Mouse (Mus musculus) adrenal gland, adult (tissue): ENCODE results near the gene Syne2.
A peak's percentile ranks its signal among the peaks of the same experiment; 100 is the strongest.
"Not testable (repeated sequence)": the region's sequence is repeated elsewhere in the genome, so short reads cannot be mapped to it uniquely, and the experiment has no call there.

Experiments used
- DNase-seq, 2 experiments: peaks; one replicate each; pipeline ENCODE4 v3.0.0; 2022 to 2023; ENCODE audit warnings: low spot score in 1 of 2; ENCODE audit not compliant: inconsistent age in 2 of 2

The Syne2 gene

GRCm38 (mm10) chr12:76092789-76093466 lies 275.0 kb downstream of the Syne2 start:
- DNase-seq, result no peak

DNA sequence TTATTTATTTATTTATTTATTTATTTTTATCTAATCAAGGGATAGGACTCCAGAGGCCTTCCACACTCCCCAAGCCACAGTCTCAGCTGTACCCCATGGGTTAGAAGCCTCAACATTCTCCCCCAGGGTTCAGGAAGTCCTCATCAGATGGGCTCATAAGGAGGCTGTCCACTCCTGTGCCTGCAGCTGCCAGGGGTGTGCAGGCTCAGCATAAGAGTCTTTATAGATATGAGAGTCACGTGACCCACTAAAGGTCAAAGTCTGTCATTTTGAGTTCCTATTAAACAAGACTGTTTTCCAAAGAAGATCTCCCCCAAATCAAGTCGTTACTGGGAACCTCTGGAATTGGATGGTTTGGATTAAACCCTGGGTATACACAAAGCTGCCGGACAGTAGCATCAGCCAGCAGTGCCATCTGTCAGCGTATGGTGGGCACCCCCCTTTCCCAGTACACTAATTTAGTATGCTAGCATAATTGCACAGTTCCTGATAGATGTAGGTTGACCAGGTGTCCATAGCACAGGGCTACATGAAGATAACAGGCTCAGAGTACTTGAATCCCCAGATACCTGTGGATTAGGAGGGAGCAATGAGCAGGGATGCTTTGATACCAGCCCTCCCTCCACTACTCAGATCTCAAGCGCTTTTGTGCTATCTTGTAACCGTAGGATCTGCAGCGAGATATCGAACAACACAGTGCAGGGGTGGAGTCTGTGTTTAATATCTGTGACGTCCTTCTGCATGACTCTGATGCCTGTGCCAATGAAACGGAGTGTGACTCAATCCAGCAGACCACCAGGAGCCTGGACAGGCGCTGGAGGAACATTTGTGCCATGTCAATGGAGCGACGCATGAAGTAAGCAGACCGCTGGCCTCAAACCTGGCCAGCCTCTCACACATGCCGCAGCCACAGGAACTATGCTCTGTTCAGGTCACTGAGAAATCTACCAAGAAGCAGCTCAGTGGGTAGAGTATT lies 276.0 kb downstream of the Syne2 start:
- DNase-seq, result no peak

DNA sequence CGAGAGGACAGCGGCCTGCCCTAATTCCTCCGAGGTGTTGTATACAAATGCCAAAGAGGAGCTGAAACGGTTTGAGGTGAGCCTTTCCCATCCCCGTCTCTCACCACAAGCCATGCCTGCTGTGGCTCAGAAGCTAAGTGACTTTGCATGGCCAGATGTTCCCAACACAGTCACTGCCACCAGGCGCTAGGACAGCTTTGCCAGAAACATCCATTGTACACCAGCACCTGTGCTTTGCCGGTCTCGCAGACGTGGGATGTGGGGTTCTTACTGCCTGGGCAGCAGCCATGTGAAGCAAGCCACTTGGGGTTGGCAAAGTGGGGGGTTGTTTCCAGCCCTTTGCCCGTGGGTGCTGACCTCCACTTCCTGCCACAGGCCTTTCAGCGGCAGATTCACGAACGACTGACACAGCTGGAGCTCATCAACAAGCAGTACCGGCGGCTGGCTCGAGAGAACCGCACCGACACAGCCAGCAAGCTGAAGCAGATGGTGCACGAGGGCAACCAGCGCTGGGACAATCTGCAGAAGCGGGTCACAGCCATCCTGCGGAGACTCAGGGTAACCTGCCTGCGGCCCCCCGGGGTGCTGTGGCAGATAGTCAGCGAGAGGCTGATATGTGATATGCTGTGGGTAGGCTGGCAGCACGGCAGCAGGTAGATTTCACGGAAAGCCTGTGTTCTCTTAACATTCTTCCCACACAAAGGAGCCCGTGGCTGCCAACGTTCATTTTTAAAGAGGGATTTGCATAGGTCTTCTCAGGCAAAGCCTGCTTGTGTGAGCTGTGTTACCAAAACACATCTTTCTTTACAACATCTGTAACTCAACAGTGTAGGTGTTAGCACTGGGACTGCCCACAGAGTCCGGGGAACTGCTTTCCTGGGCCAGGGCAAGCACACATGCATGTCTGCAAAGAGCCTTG lies 277.4 kb downstream of the Syne2 start:
- no peak for DNase-seq

DNA sequence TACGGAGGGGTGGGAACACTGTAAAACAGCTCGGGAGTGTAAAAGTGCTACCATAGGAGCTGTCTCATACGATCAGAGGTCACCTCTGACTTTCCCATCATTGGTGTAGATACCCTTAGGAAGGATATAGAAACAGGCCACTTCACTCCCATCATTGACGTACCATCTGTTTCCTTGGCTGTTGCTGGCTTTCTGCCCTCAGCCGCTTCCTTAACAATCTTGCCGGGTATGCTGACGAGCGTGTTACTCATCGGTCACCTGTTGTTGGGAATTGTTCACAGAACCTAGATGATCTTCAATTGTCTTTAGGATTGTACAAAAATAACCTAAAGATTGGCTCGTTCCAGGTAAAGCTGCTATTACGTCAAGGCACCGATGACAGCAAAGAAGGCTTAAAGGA lies 284.7 kb downstream of the Syne2 start:
- DNase-seq, result no peak

DNA sequence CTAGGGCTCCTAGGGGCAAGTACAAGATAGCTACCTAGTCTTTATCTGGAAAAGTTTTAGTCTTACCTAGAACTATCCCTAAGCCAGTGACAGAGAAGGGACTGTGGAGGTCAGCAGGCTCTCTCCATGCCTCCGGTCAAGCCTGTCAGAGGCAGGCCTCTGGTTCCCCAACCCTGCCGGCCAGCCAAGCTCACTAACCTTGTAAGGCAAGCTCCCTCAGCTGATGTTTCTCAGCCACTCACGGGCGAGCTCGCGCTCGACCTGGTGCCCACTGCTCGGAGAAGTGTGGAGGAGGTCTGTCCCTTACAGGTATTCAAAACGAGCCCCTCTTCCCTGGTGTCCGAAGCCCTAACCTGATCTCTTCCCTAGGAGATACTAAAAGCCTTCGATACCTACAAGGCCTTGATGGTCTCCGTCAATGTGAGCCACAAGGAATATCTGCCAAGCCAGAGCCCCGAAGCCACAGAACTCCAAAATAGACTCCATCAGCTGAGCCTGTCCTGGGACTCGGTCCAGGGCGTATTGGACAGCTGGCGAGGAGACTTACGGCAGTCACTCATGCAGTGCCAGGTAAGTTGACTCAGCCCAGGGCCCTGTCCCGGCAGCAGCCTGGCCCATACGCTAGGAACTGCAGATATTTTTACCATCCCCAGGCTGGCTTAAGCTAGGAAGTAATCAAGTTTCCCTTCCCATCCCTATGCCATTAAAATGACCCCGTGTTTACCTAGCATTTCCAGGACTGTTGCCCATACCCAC lies 286.8 kb downstream of the Syne2 start:
- DNase-seq, result no peak

GRCm38 (mm10) chr12:76109646-76110405 lies 291.9 kb downstream of the Syne2 start:
- no peak for DNase-seq

DNA sequence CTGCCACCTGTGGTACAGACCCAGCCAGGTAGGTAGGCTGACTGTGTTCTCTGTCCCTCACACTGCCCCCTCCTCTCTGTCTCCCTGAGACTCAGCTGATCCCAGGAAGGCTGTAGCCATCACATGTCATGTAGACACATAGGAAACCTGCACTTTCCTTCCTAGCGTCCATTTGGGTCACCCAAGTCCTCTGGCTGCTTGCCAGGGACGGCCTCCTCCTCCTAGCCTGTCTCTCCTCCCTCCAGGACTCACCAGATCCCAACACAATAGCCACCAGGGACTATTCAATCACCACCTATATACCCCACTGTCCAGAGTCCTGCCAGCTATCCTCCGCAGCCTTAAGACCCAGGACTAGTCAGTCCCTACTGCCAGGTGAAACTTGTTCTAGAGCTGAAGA lies 293.1 kb downstream of the Syne2 start:
- DNase-seq, result no peak

- DNase-seq, result no peak
Observed at GRCm38 (mm10) chr12:76116577-76116976, 298.6 kb downstream of the Syne2 start.

DNA sequence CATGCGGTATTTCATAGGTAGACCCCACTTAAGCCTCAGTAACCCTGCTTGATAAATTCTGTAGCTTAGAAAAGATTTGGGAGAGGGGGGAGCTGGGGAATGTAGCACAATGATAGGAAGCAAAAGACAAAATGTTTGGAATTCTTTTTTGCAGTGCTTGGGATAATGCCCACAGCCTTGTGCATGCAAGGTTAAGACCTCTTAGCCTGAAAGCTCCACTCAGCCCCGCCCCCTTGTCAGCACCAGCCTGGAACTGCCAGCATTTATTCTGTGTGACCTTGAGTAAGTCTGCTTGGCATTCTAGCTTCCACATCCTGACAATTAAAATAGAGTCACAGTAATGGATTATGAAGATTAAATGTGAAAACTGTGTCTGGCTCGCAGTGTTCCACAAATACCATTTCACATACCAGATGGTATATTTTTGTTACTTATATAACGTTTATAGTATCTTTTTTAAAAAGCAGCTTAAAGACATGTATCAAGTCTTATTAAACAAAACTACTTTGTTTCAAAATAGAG lies 299.8 kb downstream of the Syne2 start:
- DNase-seq, result peak; percentile 50 to 77

DNA sequence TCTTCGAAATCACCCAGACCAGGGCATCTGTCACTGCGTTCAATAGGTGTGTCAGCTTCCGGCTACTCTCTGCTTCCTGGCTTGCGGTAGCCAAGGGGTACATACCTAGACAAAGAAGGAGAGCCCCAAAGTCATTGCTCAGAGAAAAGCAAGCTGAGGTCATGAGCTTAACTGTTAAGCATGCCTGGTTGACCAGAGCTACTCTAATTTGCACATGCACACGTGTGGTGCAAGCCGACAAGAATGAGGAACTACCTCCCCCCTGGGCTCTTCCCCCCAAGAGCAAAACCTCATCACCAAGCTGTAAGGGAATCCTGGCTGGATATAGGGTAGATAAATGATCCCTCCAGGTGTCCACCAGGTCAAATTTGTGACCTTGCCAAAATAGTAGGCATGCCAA lies 305.3 kb downstream of the Syne2 start:
- no peak for DNase-seq

DNA sequence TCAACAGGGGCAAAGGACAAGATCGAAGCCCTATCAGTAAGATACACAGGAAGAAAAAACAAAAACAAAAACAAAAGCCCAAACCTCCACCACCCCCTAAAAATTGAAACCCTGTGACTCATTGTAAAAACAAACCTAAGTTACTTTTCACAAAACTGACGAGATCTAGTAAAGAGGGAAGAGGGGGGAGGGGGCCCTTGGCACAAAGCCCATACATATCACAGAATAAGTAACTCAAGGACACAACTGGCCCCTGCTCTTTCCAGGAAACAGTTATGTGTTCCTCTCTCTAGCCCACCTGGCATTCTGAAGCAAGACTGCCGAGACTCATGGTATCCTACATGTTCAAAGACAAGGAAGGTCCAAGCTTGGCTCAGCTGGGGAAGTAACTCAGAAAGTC lies 310.4 kb downstream of the Syne2 start:
- DNase-seq, result no peak

GRCm38 (mm10) chr12:76128831-76129230 lies 310.9 kb downstream of the Syne2 start:
- DNase-seq, result peak in 1 of 2 experiments; percentile 64

GRCm38 (mm10) chr12:76130281-76130680 lies 312.3 kb downstream of the Syne2 start:
- DNase-seq, result peak in 1 of 2 experiments; percentile 52

- DNase-seq, result no peak
Observed at GRCm38 (mm10) chr12:76130891-76131290, 313.0 kb downstream of the Syne2 start.

GRCm38 (mm10) chr12:76132591-76132990 lies 314.7 kb downstream of the Syne2 start:
- no peak for DNase-seq

DNA sequence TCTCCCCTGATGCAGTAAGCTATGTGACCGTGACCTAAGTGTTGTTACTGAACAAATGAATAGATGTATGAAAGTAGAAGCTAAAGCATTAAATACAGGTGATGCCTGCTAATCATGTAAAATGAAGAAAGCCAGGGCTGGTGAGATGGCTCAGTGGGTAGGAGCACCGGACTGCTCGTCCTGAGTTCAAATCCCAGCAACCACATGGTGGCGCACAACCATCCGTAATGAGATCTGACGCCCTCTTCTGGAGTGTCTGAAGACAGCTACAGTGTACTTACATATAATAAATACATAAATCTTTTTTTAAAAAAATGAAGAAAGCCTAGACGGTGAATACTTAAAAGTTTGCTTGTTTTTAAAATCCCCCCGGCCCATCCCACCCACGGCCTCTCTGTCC lies 315.1 kb downstream of the Syne2 start:
- DNase-seq, result not testable (repeated sequence)

DNA sequence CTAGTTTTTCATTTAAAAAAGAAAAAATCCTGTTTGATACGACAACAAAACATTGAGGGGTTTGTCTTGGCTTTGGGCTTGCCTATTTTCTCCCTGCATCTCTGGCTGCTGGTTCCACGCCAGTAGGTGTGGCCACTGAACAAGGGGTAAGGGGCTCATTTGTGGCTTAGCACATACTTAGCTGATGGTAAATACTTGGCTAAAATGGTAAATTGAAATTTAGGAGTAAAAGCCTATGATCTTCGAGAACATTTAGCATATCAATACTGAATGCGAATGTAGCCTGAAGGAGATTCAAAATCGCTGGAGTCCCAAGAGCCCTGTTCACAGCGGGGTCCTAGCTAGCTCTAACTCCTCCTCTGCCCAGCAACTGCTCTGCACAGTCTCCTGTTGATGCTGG lies 318.8 kb downstream of the Syne2 start:
- DNase-seq, result no peak

GRCm38 (mm10) chr12:76152389-76152788 lies 334.5 kb downstream of the Syne2 start:
- DNase-seq, result not testable (repeated sequence)
